Mouse (Mus musculus): ENCODE results near the gene Enox1.

- no peak for TF ChIP-seq ZC3H11A (IDR thresholded peaks at IDR 0.05; ENCODE audit: borderline replicate concordance, low read depth, low read length)
- no peak for TF ChIP-seq MAFK (IDR thresholded peaks at IDR 0.05; ENCODE audit: insufficient read depth, low read depth, low read length)
- no peak for TF ChIP-seq ZNF384 (IDR thresholded peaks at IDR 0.05; ENCODE audit: low read depth, low read length)
These were observed 124.3 kb downstream of the Enox1 start for GRCm38 (mm10) chr14:77280893-77281292.
